ENCODE assay signal across 8 mouse cellular contexts in the genomic region with DNA sequence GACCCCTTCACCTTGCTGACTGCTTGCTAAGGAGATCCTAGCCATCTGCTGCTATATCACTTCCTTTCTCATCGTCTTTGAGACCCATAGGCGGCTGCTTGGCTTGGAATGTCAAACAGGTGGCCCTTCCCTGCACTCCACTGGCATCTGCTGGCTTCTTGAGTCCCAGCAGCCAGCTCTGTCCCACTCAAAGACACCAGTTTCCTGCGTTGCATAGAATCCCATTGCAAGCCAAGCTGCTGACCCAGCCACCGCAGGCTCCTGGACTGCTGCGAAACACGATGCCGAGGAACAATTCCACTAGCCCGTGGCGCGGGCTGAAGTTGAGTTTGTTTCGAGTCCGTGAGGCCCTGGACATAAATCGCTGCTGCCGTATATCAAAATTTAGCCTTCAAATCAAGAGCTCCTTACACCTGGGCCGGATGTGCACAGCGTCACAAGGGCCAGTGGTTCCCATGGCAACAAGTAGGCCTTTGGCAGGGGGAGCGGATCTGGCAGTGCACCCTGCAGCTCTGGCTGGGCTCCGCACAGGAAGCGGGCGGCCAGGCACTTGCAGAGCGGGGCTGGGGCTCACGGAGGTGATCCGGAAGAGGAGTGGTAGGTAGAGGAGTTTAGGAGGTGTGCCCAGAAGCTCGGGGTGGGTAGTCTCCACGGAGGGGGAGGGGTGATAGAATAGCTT. TPM values are rescaled to one million over a fixed set of nuclear protein-coding genes. Genes with fewer than 3 reads are reported as not detected.
DNase-seq lines count a peak whose midpoint lies in the region; ATAC-seq and TF ChIP-seq lines count a peak whose summit lies in the region.

TSS of gene Fndc11 (plus strand) at position 476 of the 679 bp plus-strand sequence.

- peak; percentile 86 for DNase-seq in adrenal gland, adult 2 months
- DNase-seq in embryo, embryonic 9.5 days (ENCODE audit: extremely low spot score), result peak; percentile 81
- peak; percentile 81 to 91 for DNase-seq in heart, adult 18-20 months
- peak; percentile 45 to 54 for DNase-seq in left cerebral cortex, postnatal 25 days (ENCODE audit: low spot score in 2 of 2)
- DNase-seq in right cerebral cortex, postnatal 36 days (ENCODE audit: low spot score in 2 of 2), result peak; percentile 20 to 26
- peak; percentile 59 to 76 for DNase-seq in urinary bladder, postnatal 4 days (ENCODE audit: low spot score in 2 of 2)

- H3K27ac ChIP-seq in intestine, postnatal 0 days (ENCODE audit: low read depth, low read length), result no peak within 1 kb of the TSS; the same call in 1 of the 2 replicates

- no peaks in the 10 kb centered on the region for H3K9me3 ChIP-seq in intestine, postnatal 0 days (ENCODE audit: control insufficient read depth)

- no peaks in the 10 kb centered on the region for H3K4me1 ChIP-seq in intestine, postnatal 0 days (replicated peaks; ENCODE audit: control insufficient read depth, insufficient read depth, low read length)

- H3K36me3 ChIP-seq in intestine, postnatal 0 days (ENCODE audit: control insufficient read depth, insufficient read depth), result no peaks in the 10 kb centered on the region

- peak; percentile 86 for ATAC-seq in intestine, postnatal 0 days
- ATAC-seq in megakaryocyte-erythroid progenitor cell, adult 5-6 weeks (replicated peaks; ENCODE audit: low FRiP score, low TSS enrichment, poor library complexity, severe bottlenecking), result peak; percentile 69

- H3K9ac ChIP-seq in intestine, postnatal 0 days (ENCODE audit: low read depth, low read length), result 0 out of 2 replicates have a peak within 1 kb of the TSS, but pooled peaks have one; percentile 1

- H3K4me3 ChIP-seq in intestine, postnatal 0 days (ENCODE audit: low read depth, low read length), result peak within 1 kb of the TSS; percentile 24

- WGBS in intestine, postnatal 0 days, result 3% methylated on average over 25 of the region's 25 CpGs

- peak; percentile 69 for TF ChIP-seq CTCF in intestine, postnatal 0 days (IDR thresholded peaks at IDR 0.05; ENCODE audit: low read depth)

- H3K4me2 ChIP-seq in intestine, postnatal 0 days (replicated peaks; ENCODE audit: low read depth), result peak within 1 kb of the TSS; percentile 61

- intact Hi-C loops in left cerebral cortex, postnatal 25 days (cut with DNase I), result no loop called here

- no peaks in the 10 kb centered on the region for H3K27me3 ChIP-seq in intestine, postnatal 0 days (replicated peaks; ENCODE audit: control insufficient read depth, insufficient read depth, low read length)

RNA-seq across cellular contexts. Expression of gene Fndc11, which starts in this region (rescaled TPM):
- total RNA-seq in adrenal gland, adult 2 months (2021), result under 1 TPM in 1 of 2 experiments, not detected in 1; 0.46 TPM
- polyA plus RNA-seq in adrenal gland, adult 2 months (2012; rRNA removed), result 0.47 and 0.67 TPM in 2 replicates
- total RNA-seq in heart, adult 18-20 months (2021), result not detected
- polyA plus RNA-seq in intestine, postnatal 0 days (2015; fragmentation: Nextera tagmentation; extraction: Ambion mirVana), result 0.13 TPM in 1 of 2 replicates, not detected in the other
- under 1 TPM in 1 of 2 experiments, not detected in 1; 0.30 TPM for total RNA-seq in left cerebral cortex, postnatal 25 days (2021)
- not detected in 2 replicates for total RNA-seq in megakaryocyte-erythroid progenitor cell, adult 5-6 weeks (2014; fragmentation: Nextera tagmentation)
- total RNA-seq in megakaryocyte-erythroid progenitor cell, adult 5-6 weeks (2017), result not detected in 2 replicates

Comparison
In these comparisons a context has a peak if more than half of its experiments do, and no peak if none do; other contexts are left out.
1. Peak in DNase-seq in adrenal gland, adult 2 months; RNA of the gene not detected or under 1 TPM.
2. Peak in DNase-seq in heart, adult 18-20 months; RNA of the gene not detected or under 1 TPM.
3. Peak in ATAC-seq, H3K4me3 ChIP-seq, H3K9ac ChIP-seq and H3K4me2 ChIP-seq in intestine, postnatal 0 days; RNA of the gene not detected or under 1 TPM.
4. Peak in DNase-seq in left cerebral cortex, postnatal 25 days; RNA of the gene not detected or under 1 TPM.
5. Peak in ATAC-seq in megakaryocyte-erythroid progenitor cell, adult 5-6 weeks; RNA of the gene not detected or under 1 TPM.
6. DNase-seq: peak in every context shown above with its lines; median percentile 86 in adrenal gland, adult 2 months; 86 in heart, adult 18-20 months; 81 in embryo, embryonic 9.5 days; 68 in urinary bladder, postnatal 4 days; 50 in left cerebral cortex, postnatal 25 days; 23 in right cerebral cortex, postnatal 36 days.